Mouse (Mus musculus) bone marrow, adult 2 months (tissue): ENCODE results near the gene Cfap43. TPM values are rescaled to one million over a fixed set of nuclear protein-coding genes. Genes with fewer than 3 reads are reported as not detected.

Source experiments
- H3K27ac ChIP-seq: fragments of 200-500 bp; 2 replicates; pipeline ENCODE4 v1.5.1; 2012; ENCODE audit warnings: low read depth, mild to moderate bottlenecking, control low read depth, inconsistent platforms, low read length; ENCODE audit not compliant: control insufficient read depth, poor library complexity, insufficient read depth
- H3K4me1 ChIP-seq: fragments of 200-500 bp; 2 replicates; pipeline ENCODE4 v1.6.1; 2011; ENCODE audit warnings: low read length; ENCODE audit not compliant: control insufficient read depth, insufficient read depth
- H3K4me3 ChIP-seq: fragments of 200-500 bp; replicated peaks from 2 replicates; pipeline ENCODE3; 2011; ENCODE audit warnings: mild to moderate bottlenecking, low read depth, low read length, control low read depth; ENCODE audit not compliant: control insufficient read depth
- CTCF ChIP-seq: fragments of 200-500 bp; IDR thresholded peaks from 2 replicates; pipeline ENCODE4 v1.5.1; 2011; ENCODE audit warnings: low read length, control low read depth; ENCODE audit not compliant: control insufficient read depth, insufficient read depth
- POLR2A ChIP-seq: fragments of 200-500 bp; IDR thresholded peaks from 2 replicates; pipeline ENCODE4 v1.6.1; 2011; ENCODE audit warnings: low read depth, mild to moderate bottlenecking, control low read depth, low read length, borderline replicate concordance; ENCODE audit not compliant: control insufficient read depth
- WGBS: fragments of 180-500 bp; shearing (Covaris S2); methylation state at CpG from one replicate; pipeline ENCODE4 v1.1.7; 2018; 5-methylcytosine and 5-hydroxymethylcytosine counted together
- polyA plus RNA-seq: library from polyadenylated mRNA; stranded (reverse); fragments of >200 nt; gene quantifications from 2 replicates; pipeline ENCODE4 v1.2.4, GENCODE M21; 2011; ENCODE audit warnings: low replicate concordance; ENCODE audit not compliant: missing spikeins, insufficient read depth, insufficient read length

Gene Cfap43
- polyA plus RNA-seq, 1 experiment = not detected

DNA sequence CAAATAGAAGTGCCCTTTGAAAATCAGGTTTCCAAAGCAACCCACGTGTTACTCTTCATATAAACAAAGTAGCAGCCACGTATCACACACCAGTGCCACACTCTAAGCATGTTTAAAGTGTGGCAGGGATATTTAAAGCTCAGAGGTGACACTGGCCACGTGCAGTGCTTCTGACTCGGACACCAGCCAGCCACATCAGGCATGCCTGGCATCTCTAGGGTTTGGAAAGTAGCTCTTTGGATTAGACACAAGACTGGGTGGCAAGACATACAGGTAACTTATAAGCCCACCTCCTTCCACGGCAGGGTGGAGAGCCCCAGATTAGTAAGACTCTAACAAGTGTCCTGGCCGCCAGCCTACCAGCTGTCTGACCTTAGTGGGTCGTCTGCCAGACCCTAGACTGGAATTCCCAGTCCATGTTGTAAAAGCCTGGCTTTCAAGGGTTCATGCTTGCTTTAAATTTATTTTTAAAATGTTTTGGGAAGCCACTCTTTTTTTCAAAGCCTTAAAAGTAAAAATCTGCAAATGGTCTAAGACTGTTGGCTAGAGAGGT is 33.8 kb downstream of the Cfap43 start:
- Histone ChIP-seq H3K4me3 (no peak overlapping the region), H3K27ac (no peak overlapping the region), H3K4me1 (peaks cover 5% of the 10 kb centered on the region)
- TF ChIP-seq POLR2A = no peak
- no peak for TF ChIP-seq CTCF
- 65% methylated on average over 7 of the region's 7 CpGs for WGBS

DNA sequence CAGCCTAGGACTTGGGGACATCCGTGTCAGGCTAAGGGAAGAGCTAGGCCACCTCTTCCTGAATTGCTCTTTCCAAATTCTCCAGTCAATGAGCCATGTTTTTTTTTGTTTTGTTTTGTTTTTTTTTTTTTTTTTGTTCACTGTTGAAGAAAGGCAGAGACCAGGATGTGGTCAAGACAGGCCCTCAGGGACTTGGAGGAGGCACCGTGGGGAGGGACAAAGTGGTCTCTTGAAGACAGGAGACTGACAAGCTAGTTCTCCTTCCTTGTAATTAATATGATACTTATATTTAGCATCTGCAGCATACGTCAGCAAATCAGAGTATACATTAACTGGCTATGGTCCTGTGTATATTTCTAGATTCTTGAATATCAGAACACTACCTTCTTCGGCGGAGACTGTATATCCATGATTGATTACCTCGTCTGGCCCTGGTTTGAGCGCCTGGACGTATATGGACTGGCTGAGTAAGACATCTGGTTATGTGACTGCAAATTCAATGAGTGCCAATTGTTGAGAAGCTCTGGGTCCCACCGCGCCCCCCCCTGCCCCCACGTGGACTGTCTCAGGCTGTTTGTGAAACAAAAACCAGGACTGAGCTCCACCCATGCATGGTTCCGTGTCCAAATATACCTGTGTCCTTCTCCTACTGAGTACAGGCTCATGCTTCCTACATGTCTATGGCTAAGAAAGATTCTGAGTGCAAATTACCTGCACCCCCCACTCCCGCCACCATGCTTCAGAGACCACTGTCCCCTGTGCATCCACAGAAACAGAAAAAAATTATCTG is 34.6 kb downstream of the Cfap43 start:
- no peak overlapping the region for H3K27ac ChIP-seq
- no peak overlapping the region for H3K4me3 ChIP-seq
- no peak for TF ChIP-seq CTCF
- H3K4me1 ChIP-seq = peaks cover 5% of the 10 kb centered on the region
- 53% methylated on average over 13 of the region's 13 CpGs for WGBS

DNA sequence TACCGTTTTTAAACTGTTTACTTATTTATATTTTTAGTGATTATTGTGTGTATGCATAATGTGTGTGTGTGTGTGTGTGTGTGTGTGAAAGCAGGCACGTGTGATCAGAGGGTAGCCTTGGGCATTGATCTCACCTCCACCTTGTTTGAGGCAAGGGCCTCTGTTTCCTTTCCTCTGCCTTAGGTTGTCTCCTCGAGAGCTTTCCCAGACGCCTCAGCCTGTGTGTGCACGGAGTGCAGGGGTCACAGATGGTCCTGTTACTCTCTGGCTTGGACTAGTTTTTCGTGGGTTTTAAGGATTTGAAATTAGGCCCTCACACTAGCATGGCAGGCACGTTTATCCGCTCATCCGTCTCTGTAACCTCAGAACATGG is 36.2 kb downstream of the Cfap43 start:
- WGBS = 58% methylated on average over 9 of the region's 9 CpGs
- Histone ChIP-seq H3K4me1 (peaks cover 5% of the 10 kb centered on the region), H3K27ac (no peak overlapping the region), H3K4me3 (no peak overlapping the region)
- TF ChIP-seq CTCF = no peak
- no peak for TF ChIP-seq POLR2A

DNA sequence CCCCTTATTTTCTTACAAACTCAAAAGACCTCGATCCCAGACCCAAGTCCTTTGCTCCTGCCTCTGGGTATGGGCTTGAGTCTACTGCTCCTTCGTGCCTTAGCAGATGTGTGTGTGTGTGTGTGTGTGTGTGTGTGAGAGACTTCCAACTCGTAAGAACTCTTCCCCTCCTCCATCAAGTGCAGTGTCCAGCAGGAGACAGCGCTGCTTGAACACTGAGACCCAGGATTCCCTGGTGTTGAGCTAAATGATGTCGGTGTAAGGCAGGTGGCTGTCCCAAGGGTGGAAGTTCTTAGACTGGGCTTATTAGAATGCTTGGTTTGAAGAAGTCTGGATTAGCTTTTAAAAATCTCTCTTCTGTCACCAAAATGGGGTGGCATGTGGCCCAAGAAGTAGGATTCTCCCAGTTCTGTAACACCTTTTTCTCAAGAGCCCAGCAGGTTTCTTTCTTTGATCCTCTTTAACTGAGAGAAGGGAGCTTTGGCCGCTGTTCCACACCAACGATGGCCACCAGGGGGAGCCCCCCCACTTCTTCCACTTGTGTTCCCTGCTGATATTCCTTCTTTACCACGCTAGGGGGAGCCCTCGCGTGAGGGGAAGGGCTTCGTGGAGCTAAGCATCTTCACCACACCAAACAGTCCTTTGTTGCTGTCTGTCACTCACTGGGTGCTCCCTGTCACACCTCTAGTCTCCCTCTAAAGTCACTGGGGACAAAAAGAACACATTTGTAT is 36.8 kb downstream of the Cfap43 start:
- H3K4me1 ChIP-seq = peaks cover 5% of the 10 kb centered on the region
- TF ChIP-seq POLR2A (no peak), CTCF (peak; percentile 100)
- 27% methylated on average over 11 of the region's 11 CpGs for WGBS
- no peak overlapping the region for H3K4me3 ChIP-seq
- H3K27ac ChIP-seq = no peak overlapping the region

DNA sequence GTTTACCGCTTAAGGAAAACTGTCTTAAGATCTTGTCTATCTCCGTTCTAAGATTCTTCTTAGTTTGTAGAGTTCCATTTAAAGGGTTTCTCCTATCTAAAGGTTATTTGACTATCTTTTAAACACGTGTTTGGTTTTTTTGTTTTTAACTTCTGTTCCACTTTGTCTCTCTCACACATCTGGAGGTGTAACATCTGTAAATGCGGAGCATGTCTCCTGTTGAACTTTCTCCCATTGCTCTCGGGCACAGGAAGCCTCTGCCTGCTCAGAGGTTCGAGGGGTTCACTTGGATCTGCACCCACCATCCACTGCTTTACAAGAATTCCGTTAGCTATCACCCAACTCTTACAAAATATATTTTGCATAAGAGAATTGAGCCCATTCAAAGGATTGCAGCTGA is 37.5 kb downstream of the Cfap43 start:
- TF ChIP-seq CTCF (no peak), POLR2A (no peak)
- peaks cover 1% of the 10 kb centered on the region; the same call in 1 of the 2 replicates for H3K4me1 ChIP-seq
- H3K27ac ChIP-seq = no peak overlapping the region
- no peak overlapping the region for H3K4me3 ChIP-seq
- 72% methylated on average over 7 of the region's 7 CpGs for WGBS

DNA sequence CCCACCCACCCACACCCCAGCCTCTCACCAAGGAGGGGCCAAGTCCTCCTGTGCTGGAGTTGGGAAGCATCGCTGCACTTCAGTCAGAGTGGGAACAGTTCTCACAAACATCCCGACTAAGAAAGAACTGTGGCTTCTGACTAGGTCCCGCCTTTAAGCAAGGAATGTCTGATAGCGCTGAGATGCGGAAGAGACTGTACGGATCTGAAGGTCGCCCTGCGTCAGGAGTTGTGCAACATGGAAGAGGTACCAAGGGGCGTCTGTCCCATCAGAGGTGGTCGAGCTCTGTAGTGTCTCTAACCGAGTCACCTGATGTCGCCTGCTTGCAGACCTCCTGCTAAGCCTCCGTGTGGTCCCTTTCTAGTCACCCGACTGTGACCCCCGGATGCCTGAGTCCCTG is 42.8 kb downstream of the Cfap43 start:
- no peak overlapping the region for H3K4me3 ChIP-seq
- no peak overlapping the region for H3K27ac ChIP-seq
- no peaks in the 10 kb centered on the region for H3K4me1 ChIP-seq
- WGBS = 75% methylated on average over 15 of the region's 15 CpGs
- no peak for TF ChIP-seq POLR2A
- TF ChIP-seq CTCF = no peak

DNA sequence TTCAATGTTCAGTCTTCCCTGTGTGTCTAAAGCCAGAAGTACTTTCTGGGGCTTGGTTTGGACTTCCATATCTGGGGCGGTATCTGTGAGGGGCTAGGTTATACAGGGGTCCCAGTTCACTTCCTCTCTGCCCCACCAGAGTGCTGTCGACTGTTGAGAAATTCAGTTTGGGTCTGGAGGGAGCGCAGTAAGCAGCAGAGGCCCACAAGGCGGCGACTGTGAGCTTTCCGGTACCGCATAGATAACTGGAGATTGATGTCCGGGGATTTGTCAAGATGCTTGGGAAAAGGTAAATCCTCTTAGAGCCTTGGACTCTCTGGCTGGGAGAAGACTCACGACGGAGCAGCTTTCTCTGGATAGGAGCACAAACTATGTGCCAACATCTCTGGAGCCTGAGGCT is 47.6 kb downstream of the Cfap43 start:
- no peak overlapping the region for H3K27ac ChIP-seq
- WGBS = 42% methylated on average over 10 of the region's 10 CpGs
- H3K4me1 ChIP-seq = no peaks in the 10 kb centered on the region
- TF ChIP-seq CTCF = peak; percentile 24; the same call in 1 of the 2 replicates
- TF ChIP-seq POLR2A = no peak
- H3K4me3 ChIP-seq = no peak overlapping the region

DNA sequence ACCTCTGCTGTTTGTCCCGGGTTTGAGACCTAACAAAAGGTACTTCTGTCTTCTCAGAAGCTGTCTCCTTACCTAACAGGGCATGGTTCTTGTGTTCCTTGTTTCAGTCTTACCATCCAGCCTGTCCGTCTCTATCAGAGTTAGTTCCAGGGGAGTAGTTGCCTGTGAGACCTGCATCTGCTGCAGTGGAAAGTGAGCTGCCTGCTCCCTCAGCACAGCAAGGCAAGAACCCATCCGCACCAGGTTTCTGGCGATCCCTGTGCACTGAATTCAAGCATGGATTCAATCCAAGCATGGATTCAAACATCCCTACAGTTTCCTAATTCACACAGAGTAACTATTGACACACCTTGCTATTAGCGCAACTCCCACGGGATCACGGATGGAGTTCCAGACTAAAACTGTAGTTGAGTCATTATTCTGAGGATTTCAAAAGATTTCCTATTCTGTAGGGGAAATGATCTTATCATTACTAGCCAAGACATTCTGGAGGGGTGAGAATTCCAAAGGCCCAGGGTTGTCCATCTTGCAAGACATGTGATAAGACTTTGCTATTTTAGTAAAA is 48.9 kb downstream of the Cfap43 start:
- no peak overlapping the region for H3K27ac ChIP-seq
- 70% methylated on average over 7 of the region's 7 CpGs for WGBS
- no peak overlapping the region for H3K4me3 ChIP-seq
- TF ChIP-seq CTCF (no peak), POLR2A (no peak)
- H3K4me1 ChIP-seq = no peaks in the 10 kb centered on the region

DNA sequence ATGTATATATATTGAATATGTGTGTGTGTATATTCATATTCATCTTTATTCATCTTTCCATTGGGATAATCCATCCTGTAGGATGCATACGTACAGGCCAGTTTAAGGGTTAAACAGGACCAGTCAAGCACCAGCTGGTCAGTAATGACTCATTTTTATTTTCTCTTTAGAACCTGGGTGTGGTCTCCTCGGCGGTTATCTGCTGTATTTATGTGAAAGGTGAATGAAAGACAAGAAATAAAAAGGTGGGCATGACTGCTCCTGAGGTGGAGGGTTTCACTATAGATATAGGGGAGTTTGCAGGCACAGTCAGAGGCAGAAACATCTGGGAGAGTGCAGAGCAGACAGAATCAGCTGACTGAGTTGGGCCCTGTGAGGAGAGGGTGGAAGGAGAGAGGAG is 49.6 kb downstream of the Cfap43 start:
- H3K4me3 ChIP-seq = no peak overlapping the region
- WGBS = 66% methylated on average over 3 of the region's 3 CpGs
- TF ChIP-seq CTCF (no peak), POLR2A (no peak)
- no peak overlapping the region for H3K27ac ChIP-seq
- H3K4me1 ChIP-seq = no peaks in the 10 kb centered on the region
